Mouse (Mus musculus): ENCODE results near the gene Afap1. TPM values are rescaled to one million over a fixed set of nuclear protein-coding genes. Genes with fewer than 3 reads are reported as not detected.

Afap1 gene
- polyA plus RNA-seq, 1 experiment: 12.4 TPM

- H3K4me2 ChIP-seq (ENCODE audit: low read depth): no peak overlapping the region
- H3K79me2 ChIP-seq (ENCODE audit: control insufficient read depth, insufficient read depth): peaks cover 10% of the 10 kb centered on the region
- peaks cover 20% of the 10 kb centered on the region for H3K36me3 ChIP-seq (ENCODE audit: control insufficient read depth, insufficient read depth)
- TF ChIP-seq POLR2A (IDR thresholded peaks at IDR 0.05; ENCODE audit: insufficient read length, low read depth): no peak
- H3K4me3 ChIP-seq: no peak overlapping the region
- H3K27me3 ChIP-seq (ENCODE audit: control insufficient read depth, insufficient read depth, insufficient read length): no peaks in the 10 kb centered on the region
- no peak overlapping the region for H3ac ChIP-seq (ENCODE audit: control insufficient read depth, insufficient read length)
These were observed 50.4 kb downstream of the Afap1 start for GRCm38 (mm10) chr5:35943541-35943940.

GRCm38 (mm10) chr5:35946841-35947240, 53.7 kb downstream of the Afap1 start:
- Histone ChIP-seq H3K4me3 (no peak overlapping the region), H3K36me3 (ENCODE audit: control insufficient read depth, insufficient read depth) (peaks cover 27% of the 10 kb centered on the region), H3K27me3 (ENCODE audit: control insufficient read depth, insufficient read depth, insufficient read length) (no peaks in the 10 kb centered on the region), H3ac (ENCODE audit: control insufficient read depth, insufficient read length) (no peak overlapping the region), H3K4me2 (ENCODE audit: low read depth) (no peak overlapping the region), H3K79me2 (ENCODE audit: control insufficient read depth, insufficient read depth) (no peaks in the 10 kb centered on the region)
- no peak for TF ChIP-seq MYOG (IDR thresholded peaks at IDR 0.05; ENCODE audit: control insufficient read depth in 1 of 3, insufficient read depth in 1 of 3, insufficient read length in 2 of 3, low read depth in 2 of 3)
- no peak for TF ChIP-seq REST (IDR thresholded peaks at IDR 0.05; ENCODE audit: insufficient read depth, insufficient read length)
- no peak for TF ChIP-seq TCF3 (IDR thresholded peaks at IDR 0.05; ENCODE audit: insufficient read length, low read depth)
- no peak for TF ChIP-seq MAX (IDR thresholded peaks at IDR 0.05; ENCODE audit: low read depth)
- no peak for TF ChIP-seq SRF (IDR thresholded peaks at IDR 0.05; ENCODE audit: control insufficient read depth, insufficient read length, low read depth)
- TF ChIP-seq POLR2A (IDR thresholded peaks at IDR 0.05; ENCODE audit: insufficient read length, low read depth): no peak
- no peak for TF ChIP-seq USF1 (IDR thresholded peaks at IDR 0.05; ENCODE audit: low read depth)
- no peak for TF ChIP-seq MYOD1 (IDR thresholded peaks at IDR 0.05; ENCODE audit: control insufficient read depth in 1 of 3, insufficient read length in 2 of 3, low read depth in 2 of 3)
- no peak for TF ChIP-seq TCF12 (IDR thresholded peaks at IDR 0.05; ENCODE audit: insufficient read depth, poor library complexity, severe bottlenecking)

GRCm38 (mm10) chr5:35947427-35947826, 54.3 kb downstream of the Afap1 start:
- Histone ChIP-seq H3K27me3 (ENCODE audit: control insufficient read depth, insufficient read depth, insufficient read length) (no peaks in the 10 kb centered on the region), H3K4me2 (ENCODE audit: low read depth) (no peak overlapping the region), H3K79me2 (ENCODE audit: control insufficient read depth, insufficient read depth) (no peaks in the 10 kb centered on the region), H3K4me3 (no peak overlapping the region), H3ac (ENCODE audit: control insufficient read depth, insufficient read length) (no peak overlapping the region), H3K36me3 (ENCODE audit: control insufficient read depth, insufficient read depth) (peaks cover 33% of the 10 kb centered on the region)
- TF ChIP-seq TCF12 (IDR thresholded peaks at IDR 0.05; ENCODE audit: insufficient read depth, poor library complexity, severe bottlenecking) (no peak), SRF (IDR thresholded peaks at IDR 0.05; ENCODE audit: control insufficient read depth, insufficient read length, low read depth) (no peak), TCF3 (IDR thresholded peaks at IDR 0.05; ENCODE audit: insufficient read length, low read depth) (no peak), CEBPB (IDR thresholded peaks at IDR 0.05; ENCODE audit: insufficient read depth, poor library complexity, severe bottlenecking) (no peak), REST (IDR thresholded peaks at IDR 0.05; ENCODE audit: insufficient read depth, insufficient read length) (no peak), MYOD1 (IDR thresholded peaks at IDR 0.05; ENCODE audit: control insufficient read depth in 1 of 3, insufficient read length in 2 of 3, low read depth in 2 of 3) (no peak), E2F4 (IDR thresholded peaks at IDR 0.05; ENCODE audit: insufficient read depth) (no peak), POLR2AphosphoS2 (IDR thresholded peaks at IDR 0.05; ENCODE audit: insufficient read length, low read depth) (no peak), POLR2A (IDR thresholded peaks at IDR 0.05; ENCODE audit: insufficient read length, low read depth) (no peak), MAX (IDR thresholded peaks at IDR 0.05; ENCODE audit: low read depth) (no peak), MYOG (IDR thresholded peaks at IDR 0.05; ENCODE audit: control insufficient read depth in 1 of 3, insufficient read depth in 1 of 3, insufficient read length in 2 of 3, low read depth in 2 of 3) (no peak), USF1 (IDR thresholded peaks at IDR 0.05; ENCODE audit: low read depth) (no peak)

DNA sequence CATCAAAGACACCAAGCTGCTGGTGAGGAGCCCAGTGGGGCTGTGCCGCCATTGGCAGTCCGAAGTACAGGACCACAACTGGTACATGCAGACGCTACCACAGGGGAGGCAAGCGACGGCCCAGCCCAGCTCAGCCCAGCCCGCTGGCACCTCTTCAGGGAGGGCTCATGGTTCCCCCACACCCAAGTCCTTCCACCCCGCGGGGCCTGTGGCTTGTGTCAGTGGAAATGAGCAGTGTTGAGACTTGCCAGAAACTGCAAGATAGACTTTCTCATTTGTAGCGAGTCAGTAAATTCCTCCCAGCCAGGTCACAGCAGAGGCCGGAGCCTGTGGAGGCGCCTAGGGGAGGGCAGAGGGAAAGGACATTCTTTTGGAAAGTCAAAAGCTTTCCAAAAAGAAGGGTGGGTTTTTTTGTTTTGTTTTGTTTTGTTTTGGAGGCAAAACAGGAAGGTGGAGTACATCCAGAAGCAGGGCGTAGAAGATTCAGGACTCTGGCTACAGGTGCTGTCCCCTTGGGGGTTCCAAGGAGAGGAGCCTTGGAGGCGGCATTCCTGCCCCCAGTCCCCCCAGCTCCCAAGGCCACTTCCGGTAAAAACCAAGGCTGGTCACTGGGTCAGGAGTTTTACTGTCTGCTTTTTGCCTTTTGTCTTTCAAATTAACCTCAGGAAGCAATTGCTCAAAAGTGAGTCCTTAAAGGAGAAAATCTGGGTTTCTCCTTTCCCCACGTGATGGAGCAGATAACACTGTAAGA, 55.3 kb downstream of the Afap1 start:
- peaks cover 38% of the 10 kb centered on the region for H3K36me3 ChIP-seq (ENCODE audit: control insufficient read depth, insufficient read depth)
- no peaks in the 10 kb centered on the region for H3K79me2 ChIP-seq (ENCODE audit: control insufficient read depth, insufficient read depth)
- no peak overlapping the region for H3K4me3 ChIP-seq
- no peak overlapping the region for H3ac ChIP-seq (ENCODE audit: control insufficient read depth, insufficient read length)
- no peak overlapping the region for H3K4me2 ChIP-seq (ENCODE audit: low read depth)
- TF ChIP-seq POLR2A (IDR thresholded peaks at IDR 0.05; ENCODE audit: insufficient read length, low read depth): no peak
- TF ChIP-seq TCF12 (IDR thresholded peaks at IDR 0.05; ENCODE audit: insufficient read depth, poor library complexity, severe bottlenecking): no peak
- TF ChIP-seq MAX (IDR thresholded peaks at IDR 0.05; ENCODE audit: low read depth): no peak
- TF ChIP-seq TCF3 (IDR thresholded peaks at IDR 0.05; ENCODE audit: insufficient read length, low read depth): no peak
- TF ChIP-seq REST (IDR thresholded peaks at IDR 0.05; ENCODE audit: insufficient read depth, insufficient read length): no peak
- no peak for TF ChIP-seq POLR2AphosphoS2 (IDR thresholded peaks at IDR 0.05; ENCODE audit: insufficient read length, low read depth)
- no peak for TF ChIP-seq MYOD1 (IDR thresholded peaks at IDR 0.05; ENCODE audit: control insufficient read depth in 1 of 3, insufficient read length in 2 of 3, low read depth in 2 of 3)
- TF ChIP-seq MYOG (IDR thresholded peaks at IDR 0.05; ENCODE audit: control insufficient read depth in 1 of 3, insufficient read depth in 1 of 3, insufficient read length in 2 of 3, low read depth in 2 of 3): no peak
- no peak for TF ChIP-seq SRF (IDR thresholded peaks at IDR 0.05; ENCODE audit: control insufficient read depth, insufficient read length, low read depth)
- no peak for TF ChIP-seq E2F4 (IDR thresholded peaks at IDR 0.05; ENCODE audit: insufficient read depth)
- no peak for TF ChIP-seq USF1 (IDR thresholded peaks at IDR 0.05; ENCODE audit: low read depth)
- no peak for TF ChIP-seq CEBPB (IDR thresholded peaks at IDR 0.05; ENCODE audit: insufficient read depth, poor library complexity, severe bottlenecking)
- H3K27me3 ChIP-seq (ENCODE audit: control insufficient read depth, insufficient read depth, insufficient read length): no peaks in the 10 kb centered on the region

DNA sequence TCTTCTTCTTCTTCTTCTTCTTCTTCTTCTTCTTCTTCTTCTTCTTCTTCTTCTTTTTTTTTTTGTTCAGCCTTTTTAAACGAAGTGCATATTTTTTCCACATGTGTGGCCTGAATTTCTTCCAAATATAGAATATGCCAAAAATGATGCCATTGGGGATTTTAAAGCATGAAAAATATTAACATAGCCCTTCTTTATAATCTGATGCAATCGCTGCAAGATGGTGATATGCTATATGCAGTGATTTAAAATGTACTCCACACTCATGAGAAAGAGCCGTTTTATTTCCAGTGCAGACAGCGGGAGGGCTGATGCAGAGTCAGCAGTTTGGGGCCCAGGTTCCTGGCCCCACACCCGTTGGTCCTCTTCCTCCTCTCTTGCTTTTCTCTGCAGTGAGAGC, 55.9 kb downstream of the Afap1 start:
- no peak overlapping the region for H3K4me3 ChIP-seq
- no peaks in the 10 kb centered on the region for H3K79me2 ChIP-seq (ENCODE audit: control insufficient read depth, insufficient read depth)
- no peak overlapping the region for H3ac ChIP-seq (ENCODE audit: control insufficient read depth, insufficient read length)
- no peak overlapping the region for H3K4me2 ChIP-seq (ENCODE audit: low read depth)
- no peaks in the 10 kb centered on the region for H3K27me3 ChIP-seq (ENCODE audit: control insufficient read depth, insufficient read depth, insufficient read length)
- TF ChIP-seq MYOG (IDR thresholded peaks at IDR 0.05; ENCODE audit: control insufficient read depth in 1 of 3, insufficient read depth in 1 of 3, insufficient read length in 2 of 3, low read depth in 2 of 3) (no peak), USF1 (IDR thresholded peaks at IDR 0.05; ENCODE audit: low read depth) (no peak), TCF12 (IDR thresholded peaks at IDR 0.05; ENCODE audit: insufficient read depth, poor library complexity, severe bottlenecking) (no peak), REST (IDR thresholded peaks at IDR 0.05; ENCODE audit: insufficient read depth, insufficient read length) (no peak), POLR2A (IDR thresholded peaks at IDR 0.05; ENCODE audit: insufficient read length, low read depth) (no peak), CEBPB (IDR thresholded peaks at IDR 0.05; ENCODE audit: insufficient read depth, poor library complexity, severe bottlenecking) (no peak), SRF (IDR thresholded peaks at IDR 0.05; ENCODE audit: control insufficient read depth, insufficient read length, low read depth) (no peak), POLR2AphosphoS2 (IDR thresholded peaks at IDR 0.05; ENCODE audit: insufficient read length, low read depth) (no peak), E2F4 (IDR thresholded peaks at IDR 0.05; ENCODE audit: insufficient read depth) (no peak), MYOD1 (IDR thresholded peaks at IDR 0.05; ENCODE audit: control insufficient read depth in 1 of 3, insufficient read length in 2 of 3, low read depth in 2 of 3) (no peak), TCF3 (IDR thresholded peaks at IDR 0.05; ENCODE audit: insufficient read length, low read depth) (no peak), MAX (IDR thresholded peaks at IDR 0.05; ENCODE audit: low read depth) (no peak)
- H3K36me3 ChIP-seq (ENCODE audit: control insufficient read depth, insufficient read depth): peaks cover 37% of the 10 kb centered on the region
